In the genomic region with DNA sequence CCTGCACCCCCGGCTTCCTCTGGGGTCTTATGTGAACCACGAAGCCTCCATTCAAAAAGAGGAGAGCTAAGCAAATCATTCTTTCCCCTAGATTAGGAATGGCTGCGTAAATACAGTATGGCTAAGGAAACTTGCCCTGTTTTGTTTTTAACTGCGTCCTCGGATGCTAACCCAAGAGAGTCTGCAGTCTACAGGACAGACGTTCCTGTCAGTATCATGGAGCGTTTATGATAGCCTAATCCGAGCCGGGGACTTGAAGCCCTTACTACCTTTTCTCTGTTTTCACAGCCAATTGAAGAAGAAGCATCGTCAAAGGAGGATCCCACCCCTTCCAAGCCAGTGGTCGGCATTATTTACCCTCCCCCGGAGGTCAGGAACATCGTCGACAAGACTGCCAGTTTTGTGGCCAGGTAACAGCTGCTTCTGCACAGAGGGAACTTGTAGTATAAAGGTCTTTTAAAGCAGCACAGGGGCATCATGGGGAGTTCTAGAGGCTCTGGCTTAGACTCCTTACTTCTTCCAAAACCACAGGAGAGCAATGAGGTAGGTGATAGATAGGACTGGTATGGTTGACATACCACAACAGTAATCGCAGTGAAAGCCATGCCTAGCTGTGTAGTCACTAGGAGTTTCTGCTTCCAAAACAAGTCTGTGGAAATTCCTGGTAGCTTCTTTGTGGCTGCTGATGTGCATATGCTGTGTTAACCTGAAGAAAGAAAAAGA, we compare ENCODE assay signal across 1 mouse cellular context.
TF ChIP-seq lines count a peak whose summit lies in the region.

No protein-coding gene starts in this region.

TF ChIP-seq in CH12.LX, 34 proteins besides CTCF, POLR2A, EP300 and RAD21:
- TF ChIP-seq CHD1 (IDR thresholded peaks at IDR 0.05; ENCODE audit: low read depth, low read length) (no peak), SIN3A (IDR thresholded peaks at IDR 0.05; ENCODE audit: low read length) (no peak), ZC3H11A (IDR thresholded peaks at IDR 0.05; ENCODE audit: low read depth, low read length) (no peak), USF1 (IDR thresholded peaks at IDR 0.05; ENCODE audit: low read depth, low read length) (no peak), MAZ (IDR thresholded peaks at IDR 0.05; ENCODE audit: low read depth, low read length) (no peak), ELF1 (IDR thresholded peaks at IDR 0.05; ENCODE audit: low read depth, low read length) (no peak), MAX (IDR thresholded peaks at IDR 0.05; ENCODE audit: low read length) (no peak), BHLHE40 (IDR thresholded peaks at IDR 0.05; ENCODE audit: low read depth, low read length) (no peak), ZKSCAN1 (IDR thresholded peaks at IDR 0.05; ENCODE audit: borderline replicate concordance, low read depth, low read length) (no peak), IRF4 (IDR thresholded peaks at IDR 0.05; ENCODE audit: low read depth, low read length) (no peak), E2F4 (IDR thresholded peaks at IDR 0.05; ENCODE audit: insufficient replicate concordance, low read depth, low read length) (no peak)
